Mouse (Mus musculus) cerebellum, postnatal 14 days (tissue): ENCODE measurements around the gene Fbxw13.
"Not testable (repeated sequence)": the region's sequence is repeated elsewhere in the genome, so short reads cannot be mapped to it uniquely, and the experiment has no call there.

Experiments
- DNase-seq, 2 experiments: peaks; one replicate each; pipeline ENCODE4 v3.0.0; 2021; ENCODE audit warnings: mixed read lengths in 2 of 2

Gene Fbxw13

GRCm38 (mm10) chr9:109195875-109196274 lies at the start of gene Fbxw13:
Gene Fbxw13 (minus strand): TSS chr9:109195975.
- not testable (repeated sequence) for DNase-seq

DNA sequence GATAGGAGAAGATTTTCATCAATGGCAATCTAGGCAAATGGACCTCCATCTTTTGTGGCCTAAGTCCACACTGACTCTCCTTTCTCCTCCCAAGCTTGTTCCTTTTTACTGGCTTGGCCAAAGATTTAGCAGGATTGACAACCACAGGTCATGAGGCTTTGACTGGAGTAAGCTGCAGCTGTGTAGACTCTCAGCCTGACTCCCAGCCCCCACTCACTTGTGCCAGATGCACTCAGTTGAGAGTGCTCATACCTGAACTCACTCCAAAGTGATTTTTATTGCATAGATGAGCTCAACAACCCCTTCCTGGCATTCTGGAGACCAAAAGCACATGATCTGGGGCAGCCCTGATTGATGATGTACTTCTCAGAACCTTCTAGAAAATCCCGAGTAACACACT lies 38.9 kb upstream of the Fbxw13 start, which contains the start of gene Fbxw20:
Fbxw20 (minus strand) TSS at position 101 of the 400 bp plus-strand sequence.
- no peak for DNase-seq

DNA sequence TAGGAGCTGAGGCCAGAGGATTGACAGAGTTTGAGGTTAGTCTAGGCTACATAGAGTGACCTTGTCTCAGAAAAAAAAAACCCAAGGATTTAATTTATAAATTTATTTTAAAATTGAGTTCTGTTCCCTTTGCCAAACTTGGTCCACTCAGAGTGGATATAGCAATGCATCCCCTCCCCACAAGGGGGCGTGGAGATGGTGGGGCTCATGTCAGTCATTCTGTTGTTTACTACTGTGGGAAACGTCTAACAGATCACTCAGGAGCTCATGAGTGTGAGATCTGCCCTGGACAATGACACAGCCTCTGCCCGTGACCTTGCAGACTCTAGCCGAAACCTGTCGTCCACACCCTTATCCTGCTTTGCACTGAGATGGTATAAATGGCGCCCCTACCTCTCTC lies 22.7 kb upstream of the Fbxw13 start:
- DNase-seq = peak; percentile 1 to 11

DNA sequence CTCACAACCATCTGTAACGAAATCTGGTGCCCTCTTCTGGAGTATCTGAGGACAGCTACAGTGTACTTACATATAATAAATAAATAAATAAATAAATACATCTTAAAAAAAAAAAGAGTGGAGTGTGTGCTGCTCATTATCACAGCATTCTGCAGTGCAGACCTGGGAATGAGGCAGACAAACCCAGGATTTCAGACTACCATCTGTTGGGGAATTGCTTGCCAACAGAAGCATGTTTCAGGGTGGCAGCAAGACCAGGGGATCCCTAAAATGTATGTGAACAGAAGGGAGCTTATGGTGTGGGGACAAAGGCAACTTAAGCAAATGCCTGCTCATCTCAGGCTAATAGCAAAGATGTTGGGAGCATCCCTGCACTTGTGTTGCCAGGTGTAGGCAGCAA lies 5.6 kb upstream of the Fbxw13 start:
- DNase-seq = peak in 1 of 2 experiments; percentile 26

DNA sequence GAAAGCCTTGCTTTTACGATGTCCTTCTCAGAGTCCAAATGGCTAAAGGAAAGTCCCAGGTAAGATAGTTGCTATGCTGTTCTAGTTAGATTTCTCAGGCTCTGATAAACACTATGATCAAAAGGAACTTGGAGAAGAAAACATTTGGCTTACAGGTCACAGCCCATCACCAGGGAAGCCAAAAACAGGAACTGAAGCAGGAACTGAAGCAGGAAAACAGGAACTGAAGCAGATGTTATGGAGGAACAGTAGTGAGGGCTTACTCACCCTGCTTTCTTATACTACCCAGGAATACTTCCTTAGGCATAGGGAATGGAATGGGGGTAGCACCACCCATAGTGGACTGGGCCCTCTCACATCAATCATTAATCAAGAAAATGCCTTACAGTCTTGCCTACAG lies 4.6 kb upstream of the Fbxw13 start:
- DNase-seq = no peak

DNA sequence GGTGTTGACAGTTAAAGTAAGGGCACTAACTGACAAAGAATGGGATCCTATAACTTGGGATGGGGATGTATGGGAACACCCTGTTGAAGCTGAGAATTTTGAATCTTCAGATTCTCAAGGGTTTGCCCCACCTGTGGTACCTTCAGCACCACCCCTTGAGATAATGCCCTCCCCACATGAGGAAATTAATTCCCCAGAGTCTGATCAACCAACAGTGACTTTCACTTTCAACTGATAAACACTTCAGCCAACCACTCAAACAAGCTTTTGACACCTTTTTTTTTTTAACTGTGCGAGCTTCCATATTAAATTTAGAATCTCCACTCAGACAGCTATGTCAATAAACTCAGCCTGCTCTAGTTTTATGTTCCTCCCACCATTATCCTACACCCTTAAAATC lies 3.6 kb upstream of the Fbxw13 start:
- DNase-seq = no peak

GRCm38 (mm10) chr9:109177208-109177607 lies 18.6 kb downstream of the Fbxw13 start:
- no peak for DNase-seq

DNA sequence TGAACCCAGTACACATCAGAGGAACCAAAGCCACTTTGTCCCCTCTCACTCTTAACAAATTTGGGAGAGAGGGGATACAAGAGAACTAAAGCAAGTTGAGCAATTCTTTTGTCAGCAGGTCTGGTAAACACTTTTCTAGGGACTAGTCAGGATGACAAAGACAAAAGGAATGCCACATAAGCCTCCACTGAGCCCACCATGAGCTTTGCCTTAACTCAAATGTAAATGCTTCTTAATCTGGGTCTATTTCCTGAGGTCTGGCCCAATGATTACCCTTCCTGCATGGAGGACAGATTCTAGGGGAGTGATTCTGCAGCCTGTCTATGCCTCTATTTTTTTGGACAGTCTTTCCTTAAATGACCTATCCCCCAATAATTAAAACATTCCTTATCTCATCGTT lies 19.5 kb downstream of the Fbxw13 start:
- DNase-seq = no peak

DNA sequence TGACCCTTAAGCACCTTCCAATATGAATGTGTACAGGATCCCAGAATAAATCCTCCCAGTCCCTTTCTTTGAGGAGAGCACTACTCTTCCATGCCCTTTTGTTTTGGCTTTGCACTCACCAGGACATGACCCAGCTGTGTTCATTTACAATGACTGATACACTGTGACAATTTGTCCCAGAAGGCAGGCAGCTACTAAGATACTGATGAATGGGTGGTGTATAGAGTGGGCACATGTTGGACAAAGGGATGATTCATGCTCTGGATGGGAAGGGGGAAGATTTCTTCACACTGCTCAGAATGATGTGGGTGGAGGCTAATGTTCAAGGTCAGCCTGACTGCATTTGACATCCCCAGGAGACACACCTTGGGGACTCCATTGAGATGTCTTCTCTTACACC lies 28.5 kb downstream of the Fbxw13 start:
- DNase-seq = no peak

DNA sequence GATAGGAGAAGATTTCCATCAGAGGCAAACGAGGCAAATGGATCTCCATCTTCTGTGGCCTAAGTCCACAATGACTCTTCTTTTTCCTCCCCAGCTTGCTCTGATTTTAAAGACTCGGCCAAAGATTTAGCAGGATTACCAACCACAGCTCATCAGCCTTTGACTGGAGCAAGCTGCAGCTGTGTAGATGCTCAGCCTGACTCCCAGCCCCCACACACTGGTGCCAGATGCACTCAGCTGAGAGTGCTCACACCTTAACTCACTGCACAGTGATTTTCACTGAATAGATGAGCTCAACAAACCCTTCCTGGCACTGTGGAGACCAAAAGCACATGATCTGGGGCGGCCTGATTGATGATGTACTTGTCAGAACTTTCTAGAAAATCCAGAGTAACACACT lies 33.8 kb downstream of the Fbxw13 start, which contains the start of gene Fbxw21:
Fbxw21 (minus strand) TSS at position 101 of the 400 bp plus-strand sequence.
- no peak for DNase-seq

GRCm38 (mm10) chr9:109140414-109140813 lies 55.4 kb downstream of the Fbxw13 start:
- peak in 1 of 2 experiments; percentile 24 for DNase-seq

DNA sequence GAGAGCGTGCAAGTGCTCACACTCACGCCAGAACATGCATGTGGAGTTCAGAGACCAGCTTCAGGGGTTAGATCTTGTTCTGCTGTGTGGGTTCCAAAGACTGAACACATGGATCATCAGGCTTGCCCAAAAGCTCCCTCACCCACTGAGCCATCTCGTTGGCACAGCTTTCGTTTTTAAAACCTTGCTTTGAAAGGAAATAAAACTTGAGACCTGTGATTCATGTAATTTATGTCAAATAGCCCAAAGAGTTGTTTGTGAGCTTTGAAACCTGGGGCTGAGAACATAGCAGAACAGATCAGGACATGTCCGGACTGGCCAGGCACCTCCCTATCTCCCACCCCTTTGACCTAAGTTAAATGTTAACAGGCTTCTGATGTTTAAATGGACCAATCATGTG lies 65.7 kb downstream of the Fbxw13 start:
- no peak for DNase-seq
